Mouse (Mus musculus) small intestine, adult 2 months (tissue): ENCODE data around the gene Olfm3.

ENCODE experiments used
- CTCF ChIP-seq: fragments of 200-500 bp; IDR thresholded peaks from 2 replicates; pipeline ENCODE4 v1.5.1; 2012; ENCODE audit warnings: low read depth, mild to moderate bottlenecking, control low read depth, inconsistent platforms, low read length, moderate library complexity, mixed read lengths; ENCODE audit not compliant: insufficient replicate concordance, insufficient read length; ENCODE audit errors: extremely low read depth
- POLR2A ChIP-seq: fragments of 200-500 bp; IDR thresholded peaks from 2 replicates; pipeline ENCODE4 v1.6.1; 2012; ENCODE audit warnings: low read depth, mild to moderate bottlenecking, control low read depth, inconsistent platforms, low read length, moderate library complexity

GRCm38 (mm10) chr3:114995956-114996355 lies 92.1 kb downstream of the Olfm3 start:
- TF ChIP-seq CTCF: no peak
- no peak for TF ChIP-seq POLR2A
